8 mouse cellular contexts compared by ENCODE assay signal in genomic region chr5:137610548-137611244, GRCm38 (mm10). TPM values are rescaled to one million over a fixed set of nuclear protein-coding genes. Genes with fewer than 3 reads are reported as not detected.
DNase-seq lines count a peak whose midpoint lies in the region; ATAC-seq and TF ChIP-seq lines count a peak whose summit lies in the region.

No protein-coding gene starts in this region.

- no peak for TF ChIP-seq CTCF in forebrain, postnatal 0 days (IDR thresholded peaks at IDR 0.05; ENCODE audit: low read depth)

- no peak overlapping the region; the same call in 1 of the 2 replicates for H3K9ac ChIP-seq in forebrain, embryonic 11.5 days (ENCODE audit: low read length)
- H3K9ac ChIP-seq in forebrain, postnatal 0 days: no peak overlapping the region
- H3K9ac ChIP-seq in embryonic facial prominence, embryonic 13.5 days: peak overlapping the region; percentile 68
- peak overlapping the region; percentile 67 for H3K9ac ChIP-seq in limb, embryonic 13.5 days
- H3K9ac ChIP-seq in neural tube, embryonic 11.5 days (ENCODE audit: low read length): peak overlapping the region; percentile 41; the same call in 1 of the 2 replicates

- peak; percentile 80 for DNase-seq in forebrain, embryonic 11.5 days (ENCODE audit: low spot score)
- no peak for DNase-seq in forebrain, postnatal 0 days
- DNase-seq in heart, postnatal 36 days: peak; percentile 72 to 79
- peak; percentile 82 for DNase-seq in neural tube, embryonic 11.5 days (ENCODE audit: low spot score)
- DNase-seq in right cerebral cortex, postnatal 10 days (ENCODE audit: low spot score in 2 of 2): no peak
- DNase-seq in layer of hippocampus, adult 9-10 months (ENCODE audit: low spot score): no peak

- H3K4me3 ChIP-seq in forebrain, embryonic 11.5 days (ENCODE audit: low read depth, low read length): no peak overlapping the region
- no peak overlapping the region for H3K4me3 ChIP-seq in forebrain, postnatal 0 days (ENCODE audit: low read depth, low read length)
- peak overlapping the region; percentile 43 for H3K4me3 ChIP-seq in embryonic facial prominence, embryonic 13.5 days
- H3K4me3 ChIP-seq in limb, embryonic 13.5 days: peak overlapping the region; percentile 48
- peak overlapping the region; percentile 19 for H3K4me3 ChIP-seq in neural tube, embryonic 11.5 days (ENCODE audit: low read depth, low read length)

- 16% methylated on average over 11 of the region's 12 CpGs for WGBS in forebrain, embryonic 11.5 days
- WGBS in forebrain, postnatal 0 days: 16% methylated on average over 12 of the region's 12 CpGs
- WGBS in embryonic facial prominence, embryonic 13.5 days: 3% methylated on average over 12 of the region's 12 CpGs
- WGBS in limb, embryonic 13.5 days: 1% methylated on average over 12 of the region's 12 CpGs
- 14% methylated on average over 12 of the region's 12 CpGs for WGBS in neural tube, embryonic 11.5 days

- ATAC-seq in forebrain, embryonic 11.5 days (replicated peaks; ENCODE audit: low FRiP score): no peak
- no peak for ATAC-seq in forebrain, postnatal 0 days
- ATAC-seq in embryonic facial prominence, embryonic 13.5 days (ENCODE audit: insufficient number of reproducible peaks, insufficient read depth, low FRiP score, low TSS enrichment, low read depth): peak; percentile 56; the same call in 1 of the 2 replicates
- ATAC-seq in limb, embryonic 13.5 days (ENCODE audit: low FRiP score, low read depth): peak; percentile 60
- ATAC-seq in neural tube, embryonic 11.5 days (ENCODE audit: insufficient read depth, low FRiP score, low TSS enrichment): no peak

- peak overlapping the region; percentile 27; the same call in 1 of the 2 replicates for H3K4me2 ChIP-seq in forebrain, embryonic 11.5 days (ENCODE audit: low read depth, low read length, severe bottlenecking)
- H3K4me2 ChIP-seq in forebrain, postnatal 0 days (ENCODE audit: low read depth): no peak overlapping the region
- H3K4me2 ChIP-seq in embryonic facial prominence, embryonic 13.5 days: peak overlapping the region; percentile 72
- peak overlapping the region; percentile 76 for H3K4me2 ChIP-seq in limb, embryonic 13.5 days (replicated peaks)
- H3K4me2 ChIP-seq in neural tube, embryonic 11.5 days (ENCODE audit: low read depth): peak overlapping the region; percentile 32

- peaks cover 8% of the 10 kb centered on the region for H3K4me1 ChIP-seq in forebrain, embryonic 11.5 days (replicated peaks; ENCODE audit: control insufficient read depth, insufficient read depth, low read length)
- no peaks in the 10 kb centered on the region for H3K4me1 ChIP-seq in forebrain, postnatal 0 days (ENCODE audit: insufficient read depth)
- peaks cover 64% of the 10 kb centered on the region for H3K4me1 ChIP-seq in embryonic facial prominence, embryonic 13.5 days
- peaks cover 63% of the 10 kb centered on the region for H3K4me1 ChIP-seq in limb, embryonic 13.5 days
- peaks cover 11% of the 10 kb centered on the region for H3K4me1 ChIP-seq in neural tube, embryonic 11.5 days (ENCODE audit: control insufficient read depth, insufficient read depth, low read length)

- no peaks in the 10 kb centered on the region for H3K9me3 ChIP-seq in forebrain, embryonic 11.5 days (ENCODE audit: control insufficient read depth, low read length)
- H3K9me3 ChIP-seq in forebrain, postnatal 0 days (ENCODE audit: low read length): no peaks in the 10 kb centered on the region
- no peaks in the 10 kb centered on the region for H3K9me3 ChIP-seq in embryonic facial prominence, embryonic 13.5 days
- H3K9me3 ChIP-seq in limb, embryonic 13.5 days: no peaks in the 10 kb centered on the region
- no peaks in the 10 kb centered on the region for H3K9me3 ChIP-seq in neural tube, embryonic 11.5 days (ENCODE audit: control insufficient read depth, low read length)

- intact Hi-C loops in heart, postnatal 36 days (cut with DNase I): no loop called here

- H3K27ac ChIP-seq in forebrain, embryonic 11.5 days (ENCODE audit: low read depth, low read length): peak overlapping the region; percentile 37
- no peak overlapping the region for H3K27ac ChIP-seq in forebrain, postnatal 0 days (ENCODE audit: low read depth, low read length)
- H3K27ac ChIP-seq in embryonic facial prominence, embryonic 13.5 days: peak overlapping the region; percentile 99
- H3K27ac ChIP-seq in limb, embryonic 13.5 days: peak overlapping the region; percentile 99
- peak overlapping the region; percentile 83 for H3K27ac ChIP-seq in neural tube, embryonic 11.5 days (ENCODE audit: low read depth, low read length)

- peaks cover 2% of the 10 kb centered on the region; the same call in 1 of the 2 replicates for H3K27me3 ChIP-seq in forebrain, embryonic 11.5 days (ENCODE audit: control insufficient read depth, insufficient read depth, low read length)
- peaks cover 6% of the 10 kb centered on the region; the same call in 1 of the 2 replicates for H3K27me3 ChIP-seq in forebrain, postnatal 0 days (ENCODE audit: insufficient read depth, low read length)
- H3K27me3 ChIP-seq in embryonic facial prominence, embryonic 13.5 days: no peaks in the 10 kb centered on the region
- no peaks in the 10 kb centered on the region for H3K27me3 ChIP-seq in limb, embryonic 13.5 days
- 0 out of 2 replicates have a peak, but pooled peaks cover 2% of the 10 kb centered on the region for H3K27me3 ChIP-seq in neural tube, embryonic 11.5 days (ENCODE audit: control insufficient read depth, insufficient read depth, low read length)

- no peaks in the 10 kb centered on the region for H3K36me3 ChIP-seq in forebrain, embryonic 11.5 days (ENCODE audit: control insufficient read depth, insufficient read depth, low read length)
- H3K36me3 ChIP-seq in forebrain, postnatal 0 days (ENCODE audit: insufficient read depth): no peaks in the 10 kb centered on the region
- H3K36me3 ChIP-seq in embryonic facial prominence, embryonic 13.5 days: peaks cover 24% of the 10 kb centered on the region
- peaks cover 22% of the 10 kb centered on the region for H3K36me3 ChIP-seq in limb, embryonic 13.5 days
- no peaks in the 10 kb centered on the region; the same call in 1 of the 2 replicates for H3K36me3 ChIP-seq in neural tube, embryonic 11.5 days (ENCODE audit: control insufficient read depth, insufficient read depth, low read length)

RNA-seq across cellular contexts. Expression of gene Pcolce, which starts 2.9 kb away (rescaled TPM):
- polyA plus RNA-seq in forebrain, embryonic 11.5 days (2014; fragmentation: Nextera tagmentation; extraction: Ambion mirVana): 54.8 and 63.0 TPM in 2 replicates
- total RNA-seq in forebrain, postnatal 0 days (2014; rRNA removed): 13.1 and 22.5 TPM in 2 replicates
- polyA plus RNA-seq in forebrain, postnatal 0 days (2015; fragmentation: Nextera tagmentation; extraction: Ambion mirVana): 18.1 and 20.3 TPM in 2 replicates
- polyA plus RNA-seq in embryonic facial prominence, embryonic 13.5 days (2015; fragmentation: Nextera tagmentation; extraction: Ambion mirVana): 122 and 135 TPM in 2 replicates
- total RNA-seq in heart, postnatal 36 days (2021): 10 to 100 TPM; 58.1 to 65.1 TPM
- 152 and 157 TPM in 2 replicates for polyA plus RNA-seq in limb, embryonic 13.5 days (2015; fragmentation: Nextera tagmentation; extraction: Ambion mirVana)
- polyA plus RNA-seq in neural tube, embryonic 11.5 days (2014; fragmentation: Nextera tagmentation; extraction: Ambion mirVana): 75.5 and 91.9 TPM in 2 replicates

RNA-seq across cellular contexts. Expression of gene Mospd3, which starts 9.8 kb away (rescaled TPM):
- polyA plus RNA-seq in forebrain, embryonic 11.5 days (2014; fragmentation: Nextera tagmentation; extraction: Ambion mirVana): 20.3 and 22.8 TPM in 2 replicates
- 4.9 and 5.8 TPM in 2 replicates for total RNA-seq in forebrain, postnatal 0 days (2014; rRNA removed)
- 61.5 and 67.9 TPM in 2 replicates for polyA plus RNA-seq in forebrain, postnatal 0 days (2015; fragmentation: Nextera tagmentation; extraction: Ambion mirVana)
- 33.3 and 33.8 TPM in 2 replicates for polyA plus RNA-seq in embryonic facial prominence, embryonic 13.5 days (2015; fragmentation: Nextera tagmentation; extraction: Ambion mirVana)
- 10 to 100 TPM; 16.5 to 16.8 TPM for total RNA-seq in heart, postnatal 36 days (2021)
- 27.9 and 28.7 TPM in 2 replicates for polyA plus RNA-seq in limb, embryonic 13.5 days (2015; fragmentation: Nextera tagmentation; extraction: Ambion mirVana)
- 27.8 and 28.5 TPM in 2 replicates for polyA plus RNA-seq in neural tube, embryonic 11.5 days (2014; fragmentation: Nextera tagmentation; extraction: Ambion mirVana)

RNA-seq across cellular contexts. Expression of gene Fbxo24, which starts 18.1 kb away (rescaled TPM):
- polyA plus RNA-seq in forebrain, embryonic 11.5 days (2014; fragmentation: Nextera tagmentation; extraction: Ambion mirVana): 0.12 and 0.17 TPM in 2 replicates
- 0.23 and 0.24 TPM in 2 replicates for total RNA-seq in forebrain, postnatal 0 days (2014; rRNA removed)
- 0.09 and 0.10 TPM in 2 replicates for polyA plus RNA-seq in forebrain, postnatal 0 days (2015; fragmentation: Nextera tagmentation; extraction: Ambion mirVana)
- polyA plus RNA-seq in embryonic facial prominence, embryonic 13.5 days (2015; fragmentation: Nextera tagmentation; extraction: Ambion mirVana): 0.13 TPM in 1 of 2 replicates, not detected in the other
- under 1 TPM; 0.16 to 0.31 TPM for total RNA-seq in heart, postnatal 36 days (2021)
- polyA plus RNA-seq in limb, embryonic 13.5 days (2015; fragmentation: Nextera tagmentation; extraction: Ambion mirVana): 0.19 and 0.23 TPM in 2 replicates
- polyA plus RNA-seq in neural tube, embryonic 11.5 days (2014; fragmentation: Nextera tagmentation; extraction: Ambion mirVana): 0.21 TPM in 1 of 2 replicates, not detected in the other

RNA-seq across cellular contexts. Expression of gene Lrch4, which starts 18.2 kb away (rescaled TPM):
- polyA plus RNA-seq in forebrain, embryonic 11.5 days (2014; fragmentation: Nextera tagmentation; extraction: Ambion mirVana): 29.8 and 38.0 TPM in 2 replicates
- 3.3 and 5.6 TPM in 2 replicates for total RNA-seq in forebrain, postnatal 0 days (2014; rRNA removed)
- polyA plus RNA-seq in forebrain, postnatal 0 days (2015; fragmentation: Nextera tagmentation; extraction: Ambion mirVana): 11.3 and 12.8 TPM in 2 replicates
- polyA plus RNA-seq in embryonic facial prominence, embryonic 13.5 days (2015; fragmentation: Nextera tagmentation; extraction: Ambion mirVana): 31.5 and 33.9 TPM in 2 replicates
- total RNA-seq in heart, postnatal 36 days (2021): 10 to 100 TPM; 18.4 to 20.5 TPM
- polyA plus RNA-seq in limb, embryonic 13.5 days (2015; fragmentation: Nextera tagmentation; extraction: Ambion mirVana): 34.0 and 34.3 TPM in 2 replicates
- polyA plus RNA-seq in neural tube, embryonic 11.5 days (2014; fragmentation: Nextera tagmentation; extraction: Ambion mirVana): 31.6 and 39.0 TPM in 2 replicates

RNA-seq across cellular contexts. Expression of gene Gm20605, which starts 18.3 kb away (rescaled TPM):
- polyA plus RNA-seq in forebrain, embryonic 11.5 days (2014; fragmentation: Nextera tagmentation; extraction: Ambion mirVana): 9.9 and 15.3 TPM in 2 replicates
- 3.6 and 6.1 TPM in 2 replicates for total RNA-seq in forebrain, postnatal 0 days (2014; rRNA removed)
- 1.9 and 2.4 TPM in 2 replicates for polyA plus RNA-seq in forebrain, postnatal 0 days (2015; fragmentation: Nextera tagmentation; extraction: Ambion mirVana)
- 7.9 and 8.2 TPM in 2 replicates for polyA plus RNA-seq in embryonic facial prominence, embryonic 13.5 days (2015; fragmentation: Nextera tagmentation; extraction: Ambion mirVana)
- 1 to 10 TPM; 3.9 to 4.9 TPM for total RNA-seq in heart, postnatal 36 days (2021)
- polyA plus RNA-seq in limb, embryonic 13.5 days (2015; fragmentation: Nextera tagmentation; extraction: Ambion mirVana): 6.1 and 9.6 TPM in 2 replicates
- 6.7 and 8.2 TPM in 2 replicates for polyA plus RNA-seq in neural tube, embryonic 11.5 days (2014; fragmentation: Nextera tagmentation; extraction: Ambion mirVana)

Comparison
In these comparisons a context has a peak if more than half of its experiments do, and no peak if none do; other contexts are left out.
1. DNase-seq: peak in forebrain, embryonic 11.5 days (single experiment), heart, postnatal 36 days (2 of 2) and neural tube, embryonic 11.5 days (single experiment); none in forebrain, postnatal 0 days (single experiment), right cerebral cortex, postnatal 10 days (0 of 2) and layer of hippocampus, adult 9-10 months (single experiment).
2. ATAC-seq: peak in embryonic facial prominence, embryonic 13.5 days (single experiment) and limb, embryonic 13.5 days (single experiment); none in forebrain, embryonic 11.5 days (single experiment), forebrain, postnatal 0 days (single experiment) and neural tube, embryonic 11.5 days (single experiment).
3. H3K4me3 ChIP-seq: peak in embryonic facial prominence, embryonic 13.5 days (single experiment), limb, embryonic 13.5 days (single experiment) and neural tube, embryonic 11.5 days (single experiment); none in forebrain, embryonic 11.5 days (single experiment) and forebrain, postnatal 0 days (single experiment).
4. H3K9ac ChIP-seq: peak in embryonic facial prominence, embryonic 13.5 days (single experiment), limb, embryonic 13.5 days (single experiment) and neural tube, embryonic 11.5 days (single experiment); none in forebrain, embryonic 11.5 days (single experiment) and forebrain, postnatal 0 days (single experiment).